Mouse (Mus musculus) brown adipose tissue, adult 24 weeks (tissue): ENCODE measurements around the gene Plpp4. TPM values are rescaled to one million over a fixed set of nuclear protein-coding genes. Genes with fewer than 3 reads are reported as not detected.

Experiments used
- H3K27ac ChIP-seq: fragments of 200-500 bp; replicated peaks from 2 replicates; pipeline ENCODE4 v1.5.1; 2012; ENCODE audit warnings: low read depth, mild to moderate bottlenecking, low read length
- H3K4me1 ChIP-seq: fragments of 200-500 bp; 2 replicates; pipeline ENCODE4 v1.6.1; 2012; ENCODE audit warnings: low read length, mixed read lengths; ENCODE audit not compliant: control insufficient read depth, insufficient read depth, insufficient read length
- H3K4me3 ChIP-seq: fragments of 200-500 bp; 2 replicates; pipeline ENCODE4 v1.5.1; 2012; ENCODE audit warnings: low read depth, mild to moderate bottlenecking, low read length, moderate library complexity; ENCODE audit not compliant: insufficient read depth
- polyA plus RNA-seq: library from polyadenylated mRNA; stranded (reverse); fragments of >200 nt; gene quantifications from 2 replicates; pipeline ENCODE4 v1.2.4, GENCODE M21; 2012; ENCODE audit not compliant: missing spikeins, insufficient read depth, insufficient read length

Plpp4 gene
- not detected in 2 replicates for polyA plus RNA-seq

GRCm38 (mm10) chr7:129256621-129257373 lies at the start of gene Plpp4:
Gene Plpp4, plus strand, starts transcription at chr7:129257031.
- no peak within 1 kb of the TSS for H3K4me3 ChIP-seq
- H3K27ac ChIP-seq = no peak within 1 kb of the TSS
- H3K4me1 ChIP-seq = no peaks in the 10 kb centered on the region

GRCm38 (mm10) chr7:129215926-129216543 lies 40.8 kb upstream of the Plpp4 start:
- Histone ChIP-seq H3K4me3 (no peak overlapping the region), H3K27ac (no peak overlapping the region), H3K4me1 (no peaks in the 10 kb centered on the region)

- Histone ChIP-seq H3K4me1 (no peaks in the 10 kb centered on the region), H3K27ac (no peak overlapping the region), H3K4me3 (no peak overlapping the region)
These were observed 40.2 kb upstream of the Plpp4 start for GRCm38 (mm10) chr7:129216547-129217195.

- no peak overlapping the region for H3K27ac ChIP-seq
- H3K4me1 ChIP-seq = no peaks in the 10 kb centered on the region
- no peak overlapping the region for H3K4me3 ChIP-seq
These were observed 35.9 kb upstream of the Plpp4 start for GRCm38 (mm10) chr7:129220948-129221347.

- H3K4me3 ChIP-seq = no peak overlapping the region
- H3K4me1 ChIP-seq = no peaks in the 10 kb centered on the region
- no peak overlapping the region for H3K27ac ChIP-seq
These were observed 35.2 kb upstream of the Plpp4 start for GRCm38 (mm10) chr7:129221649-129222048.

GRCm38 (mm10) chr7:129235410-129235809 lies 21.4 kb upstream of the Plpp4 start:
- Histone ChIP-seq H3K4me3 (no peak overlapping the region), H3K4me1 (no peaks in the 10 kb centered on the region), H3K27ac (no peak overlapping the region)

GRCm38 (mm10) chr7:129235995-129236394 lies 20.8 kb upstream of the Plpp4 start:
- no peaks in the 10 kb centered on the region for H3K4me1 ChIP-seq
- H3K4me3 ChIP-seq = no peak overlapping the region
- H3K27ac ChIP-seq = no peak overlapping the region

GRCm38 (mm10) chr7:129250981-129251380 lies 5.8 kb upstream of the Plpp4 start:
- Histone ChIP-seq H3K4me3 (no peak overlapping the region), H3K27ac (no peak overlapping the region), H3K4me1 (no peaks in the 10 kb centered on the region)

- no peak overlapping the region for H3K27ac ChIP-seq
- no peak overlapping the region for H3K4me3 ChIP-seq
- no peaks in the 10 kb centered on the region for H3K4me1 ChIP-seq
These were observed 3.4 kb upstream of the Plpp4 start for GRCm38 (mm10) chr7:129253406-129253805.

- no peak overlapping the region for H3K4me3 ChIP-seq
- H3K4me1 ChIP-seq = no peaks in the 10 kb centered on the region
- H3K27ac ChIP-seq = no peak overlapping the region
These were observed 2.7 kb upstream of the Plpp4 start for GRCm38 (mm10) chr7:129254126-129254525.

GRCm38 (mm10) chr7:129255406-129255805 lies 1.4 kb upstream of the Plpp4 start:
- H3K27ac ChIP-seq = no peak overlapping the region
- no peak overlapping the region for H3K4me3 ChIP-seq
- H3K4me1 ChIP-seq = no peaks in the 10 kb centered on the region

GRCm38 (mm10) chr7:129257374-129258018 lies 665 bp downstream of the Plpp4 start:
- Histone ChIP-seq H3K27ac (no peak overlapping the region), H3K4me3 (no peak overlapping the region), H3K4me1 (no peaks in the 10 kb centered on the region)

- no peak overlapping the region for H3K4me3 ChIP-seq
- H3K27ac ChIP-seq = no peak overlapping the region
- H3K4me1 ChIP-seq = no peaks in the 10 kb centered on the region
These were observed 1.5 kb downstream of the Plpp4 start for GRCm38 (mm10) chr7:129258331-129258730.

- no peak overlapping the region for H3K4me3 ChIP-seq
- no peaks in the 10 kb centered on the region for H3K4me1 ChIP-seq
- H3K27ac ChIP-seq = no peak overlapping the region
These were observed 2.4 kb downstream of the Plpp4 start for GRCm38 (mm10) chr7:129259195-129259594.

GRCm38 (mm10) chr7:129273867-129274266 lies 17.0 kb downstream of the Plpp4 start:
- Histone ChIP-seq H3K4me1 (no peaks in the 10 kb centered on the region), H3K4me3 (no peak overlapping the region), H3K27ac (no peak overlapping the region)
